Mouse (Mus musculus) neutrophil, adult 5-6 weeks (primary cell): ENCODE results near the gene Tyw1. TPM values are rescaled to one million over a fixed set of nuclear protein-coding genes. Genes with fewer than 3 reads are reported as not detected.
"Not testable (repeated sequence)": the region's sequence is repeated elsewhere in the genome, so short reads cannot be mapped to it uniquely, and the experiment has no call there.

Experiments
- ATAC-seq: fragments of 151-379, 151-347 bp; 2 replicates; pipeline ENCODE4 v1.8.0; 2017; ENCODE audit warnings: mild to moderate bottlenecking, moderate TSS enrichment; ENCODE audit not compliant: insufficient number of reproducible peaks, poor library complexity, low FRiP score, severe bottlenecking; ENCODE audit errors: extremely low read depth
- total RNA-seq: library from RNA; stranded (forward); fragments of 200-1000 nt; gene quantifications from 2 replicates; pipeline ENCODE4 v1.2.3, GENCODE M21; 2017

Tyw1 gene
- 21.2 and 23.5 TPM in 2 replicates for total RNA-seq

- peak; percentile 87 for ATAC-seq
Measured at GRCm38 (mm10) chr5:130255017-130255720, at the start of gene Tyw1, which contains the start of gene Sbds. Tyw1 (plus strand) TSS chr5:130255619. Sbds (minus strand) TSS chr5:130255530.

GRCm38 (mm10) chr5:130207299-130207698 lies 48.1 kb upstream of the Tyw1 start:
- no peak for ATAC-seq

GRCm38 (mm10) chr5:130212956-130213355 lies 42.5 kb upstream of the Tyw1 start:
- ATAC-seq = no peak

GRCm38 (mm10) chr5:130216781-130217180 lies 38.6 kb upstream of the Tyw1 start, which contains the start of gene Tmem248:
Tmem248 (plus strand) TSS chr5:130217081.
- no peak for ATAC-seq

GRCm38 (mm10) chr5:130217406-130217805 lies 38.0 kb upstream of the Tyw1 start:
- ATAC-seq = no peak

- no peak for ATAC-seq
Measured at GRCm38 (mm10) chr5:130218336-130218735, 37.1 kb upstream of the Tyw1 start.

GRCm38 (mm10) chr5:130221316-130221715 lies 34.1 kb upstream of the Tyw1 start:
- no peak for ATAC-seq

GRCm38 (mm10) chr5:130221760-130222145 lies 33.7 kb upstream of the Tyw1 start:
- no peak for ATAC-seq

GRCm38 (mm10) chr5:130222146-130223004 lies 33.0 kb upstream of the Tyw1 start:
- ATAC-seq = peak; percentile 76

GRCm38 (mm10) chr5:130226790-130227189 lies 28.6 kb upstream of the Tyw1 start:
- ATAC-seq = no peak

GRCm38 (mm10) chr5:130228120-130228519 lies 27.3 kb upstream of the Tyw1 start:
- ATAC-seq = no peak

- no peak for ATAC-seq
Measured at GRCm38 (mm10) chr5:130236302-130236701, 19.1 kb upstream of the Tyw1 start.

- ATAC-seq = no peak
Measured at GRCm38 (mm10) chr5:130239236-130239635, 16.2 kb upstream of the Tyw1 start.

GRCm38 (mm10) chr5:130239856-130240255 lies 15.6 kb upstream of the Tyw1 start:
- no peak for ATAC-seq

GRCm38 (mm10) chr5:130241426-130241825 lies 14.0 kb upstream of the Tyw1 start:
- no peak for ATAC-seq

- ATAC-seq = 0 out of 2 replicates have a peak, but pooled peaks have one; percentile 39
Measured at GRCm38 (mm10) chr5:130247823-130248222, 7.6 kb upstream of the Tyw1 start.

- no peak for ATAC-seq
Measured at GRCm38 (mm10) chr5:130254164-130255016, 1.0 kb upstream of the Tyw1 start.

- ATAC-seq = not testable (repeated sequence)
Measured at GRCm38 (mm10) chr5:130255799-130256525, 543 bp downstream of the Tyw1 start.
